Mouse (Mus musculus): Measurements from ENCODE around the gene 4933407L21Rik. TPM values are rescaled to one million over a fixed set of nuclear protein-coding genes. Genes with fewer than 3 reads are reported as not detected.

4933407L21Rik gene
- total and polyA plus RNA-seq, 3 experiments: 0.17 to 0.71 (median 0.19) TPM

DNA sequence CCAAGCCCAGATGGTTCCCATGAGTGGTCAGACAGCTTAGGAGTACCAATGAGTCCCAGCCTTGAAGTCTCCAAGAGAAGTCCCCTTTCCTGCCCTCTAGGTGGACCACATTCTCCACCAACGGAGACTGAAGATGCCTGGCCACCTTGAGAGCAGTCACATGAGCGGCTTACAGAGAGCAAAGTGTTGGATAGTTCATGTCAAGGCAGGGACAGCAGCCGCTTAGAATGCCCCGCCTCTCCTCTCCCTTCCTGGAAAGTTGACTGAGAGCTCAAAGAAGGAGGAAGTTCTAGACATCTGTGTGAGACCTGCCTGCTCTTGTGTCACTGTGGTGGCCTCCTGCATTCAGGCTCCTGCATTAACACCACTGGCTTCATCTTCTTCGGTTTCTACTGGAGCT is 32.6 kb downstream of the 4933407L21Rik start, which contains the start of gene Gpr55 (continued):
- no peak for TF ChIP-seq JUN (IDR thresholded peaks at IDR 0.05; ENCODE audit: insufficient read depth, low read depth, low read length)
- TF ChIP-seq MAX (IDR thresholded peaks at IDR 0.05; ENCODE audit: low read length): peak; percentile 59
- peak; percentile 43; the same call in 1 of the 2 replicates for TF ChIP-seq USF2 (conservative IDR thresholded peaks at IDR 0.05; ENCODE audit: low read depth, low read length)
- TF ChIP-seq NELFE (IDR thresholded peaks at IDR 0.05; ENCODE audit: low read depth, low read length): no peak
- TF ChIP-seq CTCF (conservative IDR thresholded peaks at IDR 0.05 in 1 of 2, IDR thresholded peaks at IDR 0.05 in 1 of 2; ENCODE audit: low read depth in 2 of 2, low read length in 2 of 2): peak in 1 of 2 experiments; percentile 62; a peak in 2 of 4 replicates

DNA sequence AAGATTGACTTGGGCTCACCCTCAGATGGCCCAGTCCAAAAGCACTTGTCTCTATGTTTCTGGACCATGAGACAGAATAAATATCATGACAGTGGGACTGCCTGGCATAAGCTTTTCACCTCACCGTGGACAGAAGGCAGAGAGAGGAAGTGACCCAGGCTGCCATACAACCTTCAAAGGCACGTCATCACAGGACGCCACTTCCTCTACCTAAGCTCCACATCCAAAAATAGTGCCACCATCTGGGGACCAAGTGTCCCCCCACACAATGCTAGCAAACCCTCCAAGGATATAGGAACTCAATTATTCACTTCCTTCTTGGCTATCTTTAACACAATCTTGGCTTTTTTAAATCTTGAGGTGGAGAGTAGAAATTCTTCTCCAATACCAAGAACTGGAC is 33.8 kb downstream of the 4933407L21Rik start:
- peaks cover 2% of the 10 kb centered on the region for H3K9me3 ChIP-seq (replicated peaks; ENCODE audit: low read length)
- no peaks in the 10 kb centered on the region for H3K36me3 ChIP-seq (replicated peaks in 1 of 2; ENCODE audit: control insufficient read depth in 1 of 2, insufficient read depth in 1 of 2, low read length in 1 of 2)
- H3K9ac ChIP-seq (ENCODE audit: insufficient read depth, low read depth): peak overlapping the region; percentile 27; the same call in 1 of the 2 replicates
- H3K4me1 ChIP-seq (ENCODE audit: control insufficient read depth in 1 of 2, insufficient read depth in 2 of 2): peaks cover 15 to 48% of the 10 kb centered on the region in 2 experiments
- no peaks in the 10 kb centered on the region for H3K27me3 ChIP-seq (replicated peaks)
- peaks cover 27% of the 10 kb centered on the region for H3K79me2 ChIP-seq (replicated peaks; ENCODE audit: control insufficient read depth, extremely low read depth, insufficient read depth, poor library complexity, severe bottlenecking)
- no peak for DNase-seq (ENCODE audit: extremely low read depth)
- in situ Hi-C loops (cut with MboI; ENCODE audit: low pct_ligation_motif_present, low pct_unique_long_range_greater_than_20kb, low sequenced_read_pairs) (loop anchor here (5.0 kb wide), 1 partner anchor 45 kb away; no protein-coding TSS in a partner anchor), dilution Hi-C loops (cut with MboI; ENCODE audit: extremely low pct_ligation_motif_present, extremely low pct_unique_long_range_greater_than_20kb, low sequenced_read_pairs) (no loop called here)
- peak overlapping the region in 1 of 3 experiments; percentile 5 for H3K4me3 ChIP-seq (replicated peaks in 1 of 3; ENCODE audit: low read depth in 2 of 3, low read length in 2 of 3, poor library complexity in 1 of 3)
- peak overlapping the region; percentile 45; the same call in 1 of the 2 replicates for H3K4me2 ChIP-seq (ENCODE audit: insufficient read depth, low read depth, poor library complexity, severe bottlenecking)
- peak overlapping the region; percentile 14; the same call in 1 of the 2 replicates for H3K27ac ChIP-seq (ENCODE audit: insufficient read depth, low read depth)
- no peak for TF ChIP-seq MAFK (IDR thresholded peaks at IDR 0.05; ENCODE audit: insufficient replicate concordance, low read length)
- no peak for TF ChIP-seq PAX5 (IDR thresholded peaks at IDR 0.05; ENCODE audit: low read length)
- TF ChIP-seq EP300 (IDR thresholded peaks at IDR 0.05; ENCODE audit: low read length): peak; percentile 35; the same call in 1 of the 2 replicates
- TF ChIP-seq NRF1 (IDR thresholded peaks at IDR 0.05; ENCODE audit: low read depth, low read length): no peak
- TF ChIP-seq ZKSCAN1 (IDR thresholded peaks at IDR 0.05; ENCODE audit: borderline replicate concordance, low read depth, low read length): no peak
- TF ChIP-seq ZMIZ1 (IDR thresholded peaks at IDR 0.05; ENCODE audit: low read depth, low read length): no peak
- peak; percentile 75 for TF ChIP-seq ELF1 (IDR thresholded peaks at IDR 0.05; ENCODE audit: low read depth, low read length)
- TF ChIP-seq POLR2A (IDR thresholded peaks at IDR 0.05; ENCODE audit: low read depth, low read length): no peak; the same call in 1 of the 2 replicates
- no peak for TF ChIP-seq E2F4 (IDR thresholded peaks at IDR 0.05; ENCODE audit: insufficient replicate concordance, low read depth, low read length)
- TF ChIP-seq JUND (conservative IDR thresholded peaks at IDR 0.05; ENCODE audit: low read depth, low read length): no peak
- no peak for TF ChIP-seq USF1 (IDR thresholded peaks at IDR 0.05; ENCODE audit: low read depth, low read length)
- peak; percentile 63 for TF ChIP-seq ETS1 (conservative IDR thresholded peaks at IDR 0.05; ENCODE audit: low read depth, low read length)
- TF ChIP-seq RCOR1 (conservative IDR thresholded peaks at IDR 0.05; ENCODE audit: low read depth, low read length): no peak
- TF ChIP-seq SIN3A (IDR thresholded peaks at IDR 0.05; ENCODE audit: low read length): no peak
- TF ChIP-seq BHLHE40 (IDR thresholded peaks at IDR 0.05; ENCODE audit: low read depth, low read length): no peak
- peak; percentile 88 for TF ChIP-seq MEF2A (IDR thresholded peaks at IDR 0.05; ENCODE audit: borderline replicate concordance, low read depth, low read length)
- no peak for TF ChIP-seq MAX (IDR thresholded peaks at IDR 0.05; ENCODE audit: low read length)
- TF ChIP-seq UBTF (IDR thresholded peaks at IDR 0.05; ENCODE audit: low read depth, low read length): no peak
- TF ChIP-seq KAT2A (IDR thresholded peaks at IDR 0.05; ENCODE audit: insufficient replicate concordance, low read length): no peak
- TF ChIP-seq CHD1 (IDR thresholded peaks at IDR 0.05; ENCODE audit: low read depth, low read length): no peak
- TF ChIP-seq HCFC1 (IDR thresholded peaks at IDR 0.05; ENCODE audit: low read depth, low read length): peak; percentile 52; the same call in 1 of the 2 replicates
- no peak for TF ChIP-seq RAD21 (IDR thresholded peaks at IDR 0.05; ENCODE audit: low read depth, low read length)
- no peak for TF ChIP-seq JUN (IDR thresholded peaks at IDR 0.05; ENCODE audit: insufficient read depth, low read depth, low read length)
- no peak for TF ChIP-seq ZC3H11A (IDR thresholded peaks at IDR 0.05; ENCODE audit: low read depth, low read length)
- no peak for TF ChIP-seq MYC (IDR thresholded peaks at IDR 0.05; ENCODE audit: low read depth, low read length)
- TF ChIP-seq TCF12 (IDR thresholded peaks at IDR 0.05; ENCODE audit: low read depth, low read length): peak; percentile 52
- no peak for TF ChIP-seq GABPA (IDR thresholded peaks at IDR 0.05; ENCODE audit: insufficient replicate concordance, low read depth, low read length)
- no peak; the same call in 1 of the 2 replicates for TF ChIP-seq TBP (conservative IDR thresholded peaks at IDR 0.05; ENCODE audit: low read depth, low read length)
- no peak for TF ChIP-seq ZNF384 (IDR thresholded peaks at IDR 0.05; ENCODE audit: low read depth, low read length)
- no peak for TF ChIP-seq POLR2AphosphoS2 (IDR thresholded peaks at IDR 0.05; ENCODE audit: low read depth, low read length)
- no peak for TF ChIP-seq SMC3 (IDR thresholded peaks at IDR 0.05; ENCODE audit: low read depth, low read length)
- no peak for TF ChIP-seq NELFE (IDR thresholded peaks at IDR 0.05; ENCODE audit: low read depth, low read length)
- 0 out of 2 replicates have a peak, but pooled peaks have one; percentile 36 for TF ChIP-seq IRF4 (IDR thresholded peaks at IDR 0.05; ENCODE audit: low read depth, low read length)
- TF ChIP-seq CHD2 (IDR thresholded peaks at IDR 0.05; ENCODE audit: low read length): no peak
- no peak for TF ChIP-seq MXI1 (IDR thresholded peaks at IDR 0.05; ENCODE audit: low read depth, low read length)
